Mouse (Mus musculus) adrenal gland, postnatal 10 days (tissue): ENCODE results near the gene Myo1f. TPM values are rescaled to one million over a fixed set of nuclear protein-coding genes. Genes with fewer than 3 reads are reported as not detected.

Experiments used
- DNase-seq: peaks from one replicate; pipeline ENCODE4 v3.0.0; 2021; ENCODE audit warnings: mixed read lengths
- total RNA-seq, 2 experiments: library from RNA; stranded (reverse); gene quantifications; 2 replicates each; pipeline ENCODE4 v1.2.3; 2021

Myo1f gene
- total RNA-seq, 2 experiments from 2014 or later, result 4.2 to 4.6 TPM

- DNase-seq, result no peak
Observed at GRCm38 (mm10) chr17:33649781-33650475, 94.4 kb downstream of the Myo1f start.

Other genes starting within 250 kb of the Myo1f start
- 10 to 100 TPM in 1 of 2 experiments, 1 to 10 TPM in 1; 7.8 to 12.9 TPM for gene Zfp81, start 196.8 kb upstream of the Myo1f start, total RNA-seq
- 10 to 100 TPM in 1 of 2 experiments, 1 to 10 TPM in 1; 9.2 to 10.6 TPM for gene Zfp101, start 161.1 kb upstream of the Myo1f start, total RNA-seq
- under 1 TPM in 1 of 2 experiments, not detected in 1; 0.18 TPM for gene Actl9, start 122.8 kb upstream of the Myo1f start, total RNA-seq
- gene Adamts10, start 31.5 kb upstream of the Myo1f start, total RNA-seq, result 10 to 100 TPM; 37.1 to 56.8 TPM
- gene Zfp414, start 73.4 kb downstream of the Myo1f start, total RNA-seq, result 10 to 100 TPM; 25.6 to 42.6 TPM
- 1 to 10 TPM; 1.2 to 1.4 TPM for gene Pram1, start 82.3 kb downstream of the Myo1f start, total RNA-seq
- 100 to 1,000 TPM; 148 to 172 TPM for gene Hnrnpm, start 131.2 kb downstream of the Myo1f start, total RNA-seq
- gene March2, start 163.0 kb downstream of the Myo1f start, total RNA-seq, result 100 to 1,000 TPM; 115 to 126 TPM
- gene Rab11b, start 204.8 kb downstream of the Myo1f start, total RNA-seq, result 100 to 1,000 TPM; 213 to 245 TPM
- gene Angptl4, start 226.1 kb downstream of the Myo1f start, total RNA-seq, result 100 to 1,000 TPM; 156 to 168 TPM